Mouse (Mus musculus) liver, embryonic 15.5 days (tissue): ENCODE data around the gene Islr. TPM values are rescaled to one million over a fixed set of nuclear protein-coding genes. Genes with fewer than 3 reads are reported as not detected.

ENCODE experiments used
- ATAC-seq: fragments of 200-750 bp; cut with Nextera tagmentation; 2 replicates; pipeline ENCODE4 v1.8.0; 2017; ENCODE audit warnings: moderate number of reproducible peaks, mild to moderate bottlenecking, moderate library complexity; ENCODE audit not compliant: insufficient read depth
- H3K27ac ChIP-seq: fragments of 300-500 bp; sonication (generic); replicated peaks from 2 replicates; pipeline ENCODE4 v1.5.1; 2015; ENCODE audit warnings: mild to moderate bottlenecking, inconsistent platforms
- H3K27me3 ChIP-seq: fragments of 300-500 bp; sonication (generic); 2 replicates; pipeline ENCODE4 v1.6.1; 2015; ENCODE audit warnings: mild to moderate bottlenecking, inconsistent platforms
- H3K36me3 ChIP-seq: fragments of 300-500 bp; sonication (generic); replicated peaks from 2 replicates; pipeline ENCODE4 v1.6.1; 2015; ENCODE audit warnings: moderate library complexity, mild to moderate bottlenecking, inconsistent platforms
- H3K4me1 ChIP-seq: fragments of 300-500 bp; sonication (generic); replicated peaks from 2 replicates; pipeline ENCODE4 v1.6.1; 2015; ENCODE audit warnings: inconsistent platforms
- H3K4me2 ChIP-seq: fragments of 300-500 bp; sonication (generic); 2 replicates; pipeline ENCODE4 v1.6.1; 2015; ENCODE audit warnings: moderate library complexity, mild to moderate bottlenecking, inconsistent platforms
- H3K4me3 ChIP-seq: fragments of 300-500 bp; sonication (generic); replicated peaks from 2 replicates; pipeline ENCODE4 v1.5.1; 2015; ENCODE audit warnings: mild to moderate bottlenecking, inconsistent platforms
- H3K9ac ChIP-seq: fragments of 300-500 bp; sonication (generic); 2 replicates; pipeline ENCODE4 v1.6.1; 2015; ENCODE audit warnings: moderate library complexity, mild to moderate bottlenecking, inconsistent platforms
- H3K9me3 ChIP-seq: fragments of 300-500 bp; sonication (generic); replicated peaks from 2 replicates; pipeline ENCODE4 v1.6.1; 2016; ENCODE audit warnings: inconsistent platforms
- WGBS: fragments of 180-500 bp; shearing (Covaris S2); methylation state at CpG from one replicate; pipeline ENCODE4 v1.1.7; 2015; ENCODE audit warnings: mixed read lengths; ENCODE audit not compliant: insufficient replicate concordance; 5-methylcytosine and 5-hydroxymethylcytosine counted together
- polyA plus RNA-seq: library from polyadenylated mRNA; unstranded; fragments of >200 nt; fragmentation: Nextera tagmentation; extraction: Ambion mirVana; gene quantifications from 2 replicates; pipeline ENCODE4 v1.2.1, GENCODE M21; 2015

Islr gene
- polyA plus RNA-seq, 1 experiment from 2014 or later = 4.5 TPM

DNA sequence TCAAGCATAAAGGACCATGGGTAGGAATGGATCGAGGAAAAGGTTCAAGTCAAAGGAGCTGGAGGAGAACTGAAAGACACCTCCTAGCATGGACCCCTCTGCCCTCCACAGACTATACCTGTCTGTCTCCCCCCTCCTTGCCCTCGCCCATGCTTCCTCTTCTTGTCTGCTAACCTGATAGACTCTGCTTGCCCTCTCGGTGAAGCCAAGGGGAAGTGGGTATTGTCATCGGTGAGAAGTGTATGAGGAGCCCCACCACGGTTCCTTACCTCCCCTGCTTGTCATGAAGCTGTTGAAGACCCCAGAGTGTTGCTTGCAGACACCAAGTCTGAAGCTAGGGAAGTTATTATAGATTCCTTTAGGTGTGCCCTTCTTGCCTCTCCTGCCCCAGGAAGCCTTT is 43.8 kb downstream of the Islr start:
- H3K27ac ChIP-seq = no peak overlapping the region
- WGBS = 18% methylated on average over 5 of the region's 5 CpGs

DNA sequence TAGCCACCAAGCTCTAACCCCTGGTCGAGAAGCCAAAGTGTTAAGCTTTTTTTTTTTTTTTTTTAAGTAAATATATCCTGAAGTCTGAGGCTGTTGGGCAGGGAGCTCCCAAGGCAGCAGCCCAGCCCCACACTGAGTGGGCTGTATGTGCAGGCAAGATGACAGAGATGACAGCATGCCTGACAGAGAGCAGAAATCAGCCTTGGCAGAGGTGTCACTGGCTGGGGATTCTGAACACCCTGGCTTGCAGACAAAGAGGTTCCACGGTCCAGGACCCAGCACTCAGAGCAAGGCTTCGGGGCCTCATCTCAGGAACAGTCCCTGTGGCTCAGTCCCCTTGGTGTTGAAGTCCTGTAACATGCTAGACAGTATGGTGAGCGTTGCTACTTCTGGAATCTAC is 44.3 kb downstream of the Islr start:
- ATAC-seq = no peak

More for the DNA sequence above, 43.8 kb downstream of the Islr start:
- no peak overlapping the region for H3K4me2 ChIP-seq
- no peaks in the 10 kb centered on the region for H3K9me3 ChIP-seq
- H3K4me1 ChIP-seq = no peaks in the 10 kb centered on the region
- no peak overlapping the region for H3K4me3 ChIP-seq
- H3K9ac ChIP-seq = no peak overlapping the region
- H3K36me3 ChIP-seq = no peaks in the 10 kb centered on the region
- ATAC-seq = no peak
- H3K27me3 ChIP-seq = no peaks in the 10 kb centered on the region

DNA sequence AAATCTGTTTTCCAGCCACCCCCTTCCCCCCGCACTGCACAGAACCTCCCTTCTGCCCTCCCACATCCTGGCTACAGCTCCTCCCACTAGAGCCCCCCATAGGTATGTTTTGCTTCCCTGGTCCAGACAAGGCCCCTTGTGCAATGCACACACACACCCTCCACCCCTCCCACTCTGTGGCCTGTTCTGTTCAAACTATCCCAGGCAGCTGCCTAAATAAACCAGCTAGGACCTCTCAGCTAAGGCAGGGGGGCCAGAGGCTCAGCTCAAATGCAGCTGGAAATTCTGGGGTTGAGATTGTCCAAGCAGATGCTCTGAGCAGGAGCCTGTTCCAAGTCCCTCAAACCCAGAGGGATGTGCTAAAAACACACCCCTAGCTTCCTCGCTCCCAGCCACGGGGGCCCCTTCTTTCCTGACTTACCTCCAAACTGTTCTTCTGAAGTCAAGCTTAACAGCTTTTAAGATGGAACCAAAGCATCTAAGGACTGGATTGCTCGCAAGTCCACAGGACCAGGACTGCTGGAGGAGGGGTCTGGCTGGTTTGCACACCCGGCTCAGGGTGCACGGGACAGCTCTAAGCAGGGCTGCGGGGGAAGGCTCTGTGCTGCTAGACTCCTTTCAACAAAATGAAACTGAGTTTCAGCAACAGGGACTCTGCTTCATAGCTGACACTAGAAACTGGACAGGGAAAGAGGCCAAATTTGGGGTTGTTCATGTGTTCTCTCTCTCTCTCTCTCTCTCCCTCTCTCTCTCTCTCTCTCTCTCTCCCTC is 45.4 kb downstream of the Islr start:
- no peaks in the 10 kb centered on the region for H3K36me3 ChIP-seq
- WGBS = 33% methylated on average over 7 of the region's 7 CpGs
- H3K9ac ChIP-seq = no peak overlapping the region
- H3K4me2 ChIP-seq = no peak overlapping the region
- H3K27ac ChIP-seq = peak overlapping the region; percentile 24; the same call in 1 of the 2 replicates
- no peaks in the 10 kb centered on the region for H3K4me1 ChIP-seq
- no peaks in the 10 kb centered on the region for H3K27me3 ChIP-seq
- no peak overlapping the region for H3K4me3 ChIP-seq
- no peak for ATAC-seq
- H3K9me3 ChIP-seq = no peaks in the 10 kb centered on the region

More for the DNA sequence above, 44.3 kb downstream of the Islr start:
- 36% methylated on average over 4 of the region's 4 CpGs for WGBS
- H3K27me3 ChIP-seq = no peaks in the 10 kb centered on the region
- no peaks in the 10 kb centered on the region for H3K4me1 ChIP-seq
- no peak overlapping the region for H3K4me3 ChIP-seq
- H3K9me3 ChIP-seq = no peaks in the 10 kb centered on the region
- no peaks in the 10 kb centered on the region for H3K36me3 ChIP-seq
- H3K4me2 ChIP-seq = no peak overlapping the region
- H3K27ac ChIP-seq = no peak overlapping the region
- H3K9ac ChIP-seq = no peak overlapping the region

DNA sequence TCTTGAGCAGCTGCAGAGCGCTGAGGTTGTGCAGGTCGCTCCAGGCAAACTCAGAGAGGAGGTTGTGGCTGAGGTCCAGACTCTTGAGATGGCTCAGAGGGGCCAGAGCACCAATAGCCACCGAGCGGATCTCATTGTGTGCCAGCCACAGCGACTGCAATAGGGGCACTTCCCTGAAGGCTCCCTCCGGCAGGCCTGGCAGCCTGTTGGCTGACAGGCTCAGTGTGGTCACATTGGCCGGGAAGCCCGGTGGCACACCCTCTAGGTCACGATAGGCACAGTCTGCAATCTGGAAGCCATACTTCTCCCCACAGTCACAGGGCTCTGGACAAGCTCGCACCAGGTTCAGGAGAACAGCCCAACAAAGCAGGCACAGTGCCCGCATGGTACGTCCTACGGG is 46.3 kb downstream of the Islr start:
- Histone ChIP-seq H3K4me3 (no peak overlapping the region), H3K4me1 (no peaks in the 10 kb centered on the region), H3K4me2 (no peak overlapping the region), H3K27me3 (peaks cover 5% of the 10 kb centered on the region; the same call in 1 of the 2 replicates), H3K9ac (no peak overlapping the region), H3K9me3 (no peaks in the 10 kb centered on the region), H3K36me3 (no peaks in the 10 kb centered on the region), H3K27ac (no peak overlapping the region)
- no peak for ATAC-seq
- 76% methylated on average over 13 of the region's 13 CpGs for WGBS

DNA sequence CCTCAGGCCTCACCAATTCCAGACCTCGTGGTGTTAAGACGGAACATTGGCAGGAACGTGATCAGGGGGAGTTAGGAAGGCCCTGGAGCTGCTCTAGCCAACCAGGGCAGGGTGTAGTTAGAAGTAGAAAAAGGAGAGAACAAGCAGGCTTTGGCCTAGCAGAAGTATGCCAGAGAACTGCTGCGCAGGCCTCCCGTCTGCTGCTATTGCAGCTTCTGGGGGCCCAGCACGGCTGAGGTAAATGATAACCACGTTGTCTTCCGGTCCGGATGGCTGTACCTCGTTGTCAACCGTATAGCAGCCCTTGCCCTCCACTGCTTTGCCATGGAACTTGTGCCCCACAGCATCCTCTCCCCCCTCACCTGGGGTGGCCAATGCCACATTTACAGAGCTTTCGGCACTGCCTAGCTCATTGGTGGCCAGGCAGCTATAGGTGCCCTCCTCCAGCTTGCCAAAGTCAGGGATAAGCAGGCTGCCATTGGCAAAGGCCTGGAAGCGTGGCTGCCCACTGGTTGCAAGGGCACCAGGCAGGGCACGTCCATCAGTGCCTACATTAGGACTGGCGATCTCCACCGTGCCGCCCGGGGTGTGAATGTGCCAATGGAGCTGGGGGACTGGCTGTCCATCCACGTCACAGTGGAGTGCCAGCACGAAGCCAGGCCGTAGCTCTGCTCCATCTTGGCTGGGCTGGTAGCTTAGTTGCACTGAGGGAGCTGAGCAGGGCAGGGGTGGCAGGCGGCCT is 47.1 kb downstream of the Islr start:
- Histone ChIP-seq H3K4me3 (no peak overlapping the region), H3K4me2 (no peak overlapping the region), H3K9me3 (no peaks in the 10 kb centered on the region), H3K4me1 (no peaks in the 10 kb centered on the region), H3K36me3 (no peaks in the 10 kb centered on the region), H3K9ac (no peak overlapping the region), H3K27me3 (peaks cover 5% of the 10 kb centered on the region; the same call in 1 of the 2 replicates), H3K27ac (no peak overlapping the region)
- 62% methylated on average over 22 of the region's 22 CpGs for WGBS
- ATAC-seq = no peak

DNA sequence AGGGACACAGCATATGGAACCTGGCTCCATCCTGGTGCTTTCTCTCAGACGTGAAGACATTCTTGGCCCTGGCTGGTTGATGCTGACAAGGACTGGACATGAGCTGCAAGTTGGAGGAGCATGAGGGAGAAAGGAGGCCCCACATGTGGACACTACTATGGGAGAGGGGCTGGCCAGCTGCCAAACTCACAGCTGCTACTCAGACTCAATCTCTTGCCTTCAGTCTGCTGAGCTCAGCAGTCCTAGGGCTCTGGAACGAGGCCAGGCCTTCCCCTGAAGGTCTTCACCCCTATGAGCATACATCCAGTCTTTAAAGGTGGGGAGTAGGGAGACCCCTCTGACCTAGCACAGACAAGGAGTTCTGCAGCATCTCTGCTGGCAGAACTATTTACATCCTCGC is 48.7 kb downstream of the Islr start:
- no peak overlapping the region for H3K9ac ChIP-seq
- no peak for ATAC-seq
- no peak overlapping the region for H3K27ac ChIP-seq
- WGBS = 39% methylated on average over 3 of the region's 3 CpGs
- no peaks in the 10 kb centered on the region for H3K9me3 ChIP-seq
- no peak overlapping the region for H3K4me2 ChIP-seq
- H3K36me3 ChIP-seq = no peaks in the 10 kb centered on the region
- no peak overlapping the region for H3K4me3 ChIP-seq
- peaks cover 5% of the 10 kb centered on the region; the same call in 1 of the 2 replicates for H3K27me3 ChIP-seq
- no peaks in the 10 kb centered on the region for H3K4me1 ChIP-seq

DNA sequence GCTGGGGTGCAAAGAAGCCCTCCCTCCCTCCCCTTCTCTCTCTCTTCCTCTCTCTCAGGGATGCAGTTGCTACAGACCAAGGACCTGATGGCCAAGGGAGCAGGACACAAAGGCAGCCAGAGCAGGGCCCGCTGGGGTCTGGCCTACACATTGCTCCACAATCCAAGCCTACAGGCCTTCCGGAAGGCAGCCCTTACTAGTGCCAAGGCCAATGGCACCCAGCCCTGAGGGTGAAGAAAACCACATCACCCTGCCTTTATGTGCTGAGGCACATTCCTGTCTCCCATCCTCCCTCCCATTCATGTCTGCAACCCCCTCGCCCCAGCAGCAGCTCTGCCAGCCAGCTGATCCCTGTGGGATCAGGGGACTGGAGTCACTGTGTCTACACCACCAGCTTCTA is 51.0 kb downstream of the Islr start:
- H3K36me3 ChIP-seq = no peaks in the 10 kb centered on the region
- H3K27me3 ChIP-seq = peaks cover 5% of the 10 kb centered on the region; the same call in 1 of the 2 replicates
- no peak overlapping the region for H3K4me2 ChIP-seq
- WGBS = 58% methylated on average over 3 of the region's 3 CpGs
- H3K9me3 ChIP-seq = no peaks in the 10 kb centered on the region
- no peaks in the 10 kb centered on the region for H3K4me1 ChIP-seq
- no peak overlapping the region for H3K27ac ChIP-seq
- no peak overlapping the region for H3K9ac ChIP-seq
- H3K4me3 ChIP-seq = no peak overlapping the region
- ATAC-seq = no peak

DNA sequence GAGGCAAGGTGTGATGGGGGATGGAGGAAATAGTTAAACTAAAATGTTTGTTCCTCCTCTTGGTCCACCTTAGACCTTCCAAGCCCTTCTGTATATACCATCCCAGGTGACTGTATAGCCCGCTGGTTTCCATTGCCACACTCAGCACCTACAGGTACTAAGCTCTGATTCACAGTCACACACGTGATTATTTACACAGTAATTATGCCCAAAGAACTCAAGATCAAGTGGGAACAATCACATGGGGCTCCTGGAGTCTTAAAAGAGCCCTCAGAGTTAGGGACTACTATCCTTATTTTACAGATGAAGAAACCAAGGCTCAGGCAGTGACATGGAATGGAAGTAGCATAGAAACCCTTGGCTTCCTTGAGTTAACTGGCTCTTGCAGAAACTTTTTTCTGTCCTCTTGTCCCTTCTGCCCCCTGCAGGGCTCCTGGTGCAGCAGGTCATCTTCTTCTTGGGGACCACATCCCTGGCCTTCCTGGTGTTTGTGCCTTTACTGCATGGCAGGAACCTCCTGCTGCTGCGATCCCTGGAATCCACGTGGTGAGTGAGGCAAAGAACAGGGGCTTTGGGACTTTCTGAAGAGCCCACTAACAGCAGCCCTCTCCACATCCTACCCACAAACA is 53.3 kb downstream of the Islr start:
- WGBS = 44% methylated on average over 4 of the region's 4 CpGs
- Histone ChIP-seq H3K27ac (no peak overlapping the region), H3K9ac (no peak overlapping the region), H3K9me3 (no peaks in the 10 kb centered on the region), H3K27me3 (peaks cover 5% of the 10 kb centered on the region; the same call in 1 of the 2 replicates), H3K36me3 (no peaks in the 10 kb centered on the region), H3K4me1 (no peaks in the 10 kb centered on the region), H3K4me2 (no peak overlapping the region), H3K4me3 (no peak overlapping the region)
- ATAC-seq = no peak

DNA sequence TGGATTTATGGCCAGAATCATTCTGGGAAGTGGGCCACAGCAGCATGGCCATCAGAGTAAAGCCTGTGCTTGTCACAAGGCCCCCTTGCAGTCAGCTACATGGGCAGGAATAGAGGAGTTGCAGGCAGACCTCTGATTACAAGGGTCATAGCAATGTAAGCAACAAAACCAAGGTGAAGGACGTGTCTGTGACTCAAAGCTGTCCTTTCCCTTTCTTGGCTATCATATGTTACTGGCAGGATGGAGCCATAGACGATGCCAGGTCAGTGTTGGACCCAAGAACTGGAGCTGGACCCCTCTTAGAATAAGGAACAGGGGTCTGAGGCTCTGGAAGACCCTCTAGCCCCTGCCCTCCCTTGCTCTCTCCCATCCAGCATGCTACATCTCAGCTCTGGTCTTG is 55.3 kb downstream of the Islr start:
- ATAC-seq = no peak
- Histone ChIP-seq H3K4me1 (no peaks in the 10 kb centered on the region), H3K27me3 (peaks cover 5% of the 10 kb centered on the region; the same call in 1 of the 2 replicates), H3K27ac (no peak overlapping the region), H3K36me3 (no peaks in the 10 kb centered on the region), H3K4me3 (no peak overlapping the region), H3K9ac (no peak overlapping the region), H3K9me3 (no peaks in the 10 kb centered on the region), H3K4me2 (no peak overlapping the region)
- 22% methylated on average over 2 of the region's 2 CpGs for WGBS

DNA sequence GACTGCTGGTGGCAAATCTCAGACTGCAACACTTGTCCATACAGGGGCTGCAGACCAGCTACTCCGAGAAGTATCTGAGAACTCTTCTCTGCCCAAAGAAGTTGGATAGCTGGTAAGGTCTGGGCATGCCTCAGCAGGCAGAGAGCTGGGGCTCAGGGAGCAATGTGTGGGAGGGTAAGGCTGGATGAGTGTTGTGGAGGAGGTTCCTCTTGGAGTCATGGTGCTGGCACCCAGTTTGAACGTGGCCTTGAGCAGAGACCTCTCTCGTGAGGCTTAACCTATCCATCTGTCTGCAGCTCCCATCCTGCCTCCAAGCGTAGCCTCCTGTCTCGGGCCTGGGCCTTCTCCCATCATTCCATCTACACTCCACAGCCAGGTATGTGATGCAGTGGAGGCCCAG is 58.7 kb downstream of the Islr start:
- Histone ChIP-seq H3K27me3 (0 out of 2 replicates have a peak, but pooled peaks cover 5% of the 10 kb centered on the region), H3K9ac (no peak overlapping the region), H3K4me2 (no peak overlapping the region), H3K27ac (no peak overlapping the region), H3K4me1 (no peaks in the 10 kb centered on the region), H3K9me3 (no peaks in the 10 kb centered on the region), H3K4me3 (no peak overlapping the region), H3K36me3 (no peaks in the 10 kb centered on the region)
- ATAC-seq = no peak
- WGBS = 55% methylated on average over 5 of the region's 5 CpGs

DNA sequence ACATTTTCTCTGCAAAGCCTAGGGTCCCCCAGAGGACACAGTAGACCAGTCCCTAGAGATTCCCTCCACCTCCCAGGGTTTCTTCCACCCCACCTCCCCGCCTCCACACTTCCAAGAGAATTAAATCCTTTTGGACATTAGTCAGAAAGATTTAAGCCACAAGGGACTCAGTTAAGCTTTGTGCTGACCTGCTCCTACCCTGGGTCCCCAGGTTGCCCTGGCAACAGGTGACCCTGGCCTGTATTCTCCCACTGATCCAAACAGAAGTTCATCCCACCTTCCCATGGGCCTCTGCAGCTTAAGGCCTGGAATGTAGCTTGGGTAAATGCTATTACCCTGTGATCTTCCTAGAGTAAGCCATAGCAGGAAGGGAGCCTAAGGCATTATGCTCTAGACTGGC is 59.4 kb downstream of the Islr start:
- Histone ChIP-seq H3K4me2 (no peak overlapping the region), H3K4me1 (no peaks in the 10 kb centered on the region), H3K36me3 (no peaks in the 10 kb centered on the region), H3K4me3 (no peak overlapping the region), H3K27ac (no peak overlapping the region), H3K9ac (no peak overlapping the region), H3K27me3 (0 out of 2 replicates have a peak, but pooled peaks cover 5% of the 10 kb centered on the region), H3K9me3 (no peaks in the 10 kb centered on the region)
- ATAC-seq = no peak
- WGBS = 61% methylated on average over 1 of the region's 1 CpGs
